Mouse (Mus musculus) kidney, embryonic 14.5 days (tissue): ENCODE results near the gene Gnpat. TPM values are rescaled to one million over a fixed set of nuclear protein-coding genes. Genes with fewer than 3 reads are reported as not detected.
A peak's percentile ranks its signal among the peaks of the same experiment; 100 is the strongest.

Experiments used
- ATAC-seq: fragments of 200-750 bp; cut with Nextera tagmentation; 2 replicates; pipeline ENCODE4 v1.8.0; 2017; ENCODE audit warnings: moderate number of reproducible peaks, mild to moderate bottlenecking, moderate TSS enrichment, moderate library complexity; ENCODE audit not compliant: low FRiP score, low TSS enrichment
- H3K27ac ChIP-seq: fragments of 300-500 bp; sonication (generic); 2 replicates; pipeline ENCODE4 v1.5.1; 2014; ENCODE audit warnings: low read depth, mild to moderate bottlenecking, low read length, moderate library complexity, mixed read lengths
- H3K27me3 ChIP-seq: fragments of 300-500 bp; sonication (generic); 2 replicates; pipeline ENCODE4 v1.6.1; 2014; ENCODE audit warnings: mild to moderate bottlenecking, low read length; ENCODE audit not compliant: control insufficient read depth, insufficient read depth
- H3K36me3 ChIP-seq: fragments of 300-500 bp; sonication (generic); 2 replicates; pipeline ENCODE4 v1.6.1; 2014; ENCODE audit warnings: low read length, mixed read lengths; ENCODE audit not compliant: control insufficient read depth, insufficient read depth
- H3K4me1 ChIP-seq: fragments of 300-500 bp; sonication (generic); 2 replicates; pipeline ENCODE4 v1.6.1; 2014; ENCODE audit warnings: low read length, mixed read lengths; ENCODE audit not compliant: control insufficient read depth, insufficient read depth
- H3K4me2 ChIP-seq: fragments of 300-500 bp; sonication (generic); replicated peaks from 2 replicates; pipeline ENCODE4 v1.6.1; 2014; ENCODE audit warnings: low read depth, mild to moderate bottlenecking, low read length
- H3K4me3 ChIP-seq: fragments of 300-500 bp; sonication (generic); 2 replicates; pipeline ENCODE4 v1.5.1; 2014; ENCODE audit warnings: mild to moderate bottlenecking, low read length
- H3K9ac ChIP-seq: fragments of 300-500 bp; sonication (generic); 2 replicates; pipeline ENCODE4 v1.6.1; 2014; ENCODE audit warnings: low read depth, mild to moderate bottlenecking, low read length, moderate library complexity
- H3K9me3 ChIP-seq: fragments of 300-500 bp; sonication (generic); 2 replicates; pipeline ENCODE4 v1.6.1; 2016; ENCODE audit warnings: low read length; ENCODE audit not compliant: control insufficient read depth
- WGBS: fragments of 180-500 bp; shearing (Covaris S2); extraction: QIAGEN DNeasy Blood & Tissue Kit; methylation state at CpG from one replicate; pipeline ENCODE4 v1.1.7; 2014; 5-methylcytosine and 5-hydroxymethylcytosine counted together
- polyA plus RNA-seq: library from polyadenylated mRNA; unstranded; fragments of >200 nt; fragmentation: Nextera tagmentation; extraction: Ambion mirVana; gene quantifications from 2 replicates; pipeline ENCODE4 v1.2.1, GENCODE M21; 2014

Gene Gnpat
- polyA plus RNA-seq, 1 experiment from 2014 or later = 122 TPM

DNA sequence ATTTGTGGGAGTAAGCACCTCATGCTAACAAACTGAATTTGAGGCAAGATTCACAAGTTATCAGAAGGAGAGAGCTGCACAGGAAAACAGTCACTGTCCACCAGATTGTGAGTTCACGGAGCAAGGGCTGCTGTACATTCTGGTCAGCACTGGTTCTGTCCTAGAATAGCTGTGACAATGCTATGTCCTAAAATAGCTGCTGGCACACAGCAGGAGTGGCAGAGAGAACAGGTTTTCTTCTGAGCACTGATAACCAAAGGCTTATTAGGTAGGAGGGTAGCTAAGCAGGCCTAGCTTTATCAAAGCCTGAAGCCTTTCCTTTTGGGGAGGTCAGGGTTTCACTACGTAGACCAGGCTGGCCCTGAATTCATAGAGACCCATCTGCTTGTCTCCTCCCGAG, 2.6 kb upstream of the Gnpat start:
- Histone ChIP-seq H3K4me2 (no peak overlapping the region), H3K9ac (no peak overlapping the region), H3K4me1 (peaks cover 6% of the 10 kb centered on the region; the same call in 1 of the 2 replicates), H3K27ac (no peak overlapping the region), H3K9me3 (peaks cover 23% of the 10 kb centered on the region), H3K27me3 (no peaks in the 10 kb centered on the region), H3K36me3 (peaks cover 53% of the 10 kb centered on the region), H3K4me3 (no peak overlapping the region)
- WGBS = 98% methylated on average over 3 of the region's 3 CpGs
- no peak for ATAC-seq

DNA sequence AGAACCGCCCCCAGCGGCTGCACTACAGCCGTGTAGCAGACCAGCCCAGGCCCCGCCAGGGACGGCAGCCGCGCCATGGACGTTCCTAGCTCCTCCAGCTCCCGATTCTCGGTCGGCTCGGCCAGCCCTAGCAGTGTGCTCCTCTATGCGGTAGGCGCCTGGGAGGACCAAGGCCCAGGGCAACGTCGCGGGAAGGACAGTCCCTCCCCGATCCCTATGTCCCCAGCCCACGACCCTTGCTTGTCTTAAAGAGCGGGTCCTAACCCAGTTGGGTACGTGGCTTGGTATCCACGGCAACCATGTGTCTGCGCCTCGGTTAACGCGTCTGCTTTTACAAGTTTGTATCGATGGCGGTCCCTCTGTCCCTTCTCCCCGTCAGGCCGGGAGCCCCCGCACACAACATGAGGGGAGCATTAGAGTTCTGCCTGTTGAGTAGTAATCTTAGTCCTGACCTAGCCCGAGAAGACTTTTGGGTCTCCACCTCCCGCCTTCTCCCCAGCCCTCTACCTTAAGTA, 387 bp downstream of the Gnpat start:
- ATAC-seq = no peak; the same call in 1 of the 2 replicates
- H3K4me3 ChIP-seq = peak overlapping the region; percentile 93
- H3K36me3 ChIP-seq = peaks cover 23% of the 10 kb centered on the region
- under 1% methylated on average over 32 of the region's 33 CpGs for WGBS
- H3K4me2 ChIP-seq = peak overlapping the region; percentile 83
- H3K27me3 ChIP-seq = no peaks in the 10 kb centered on the region
- no peaks in the 10 kb centered on the region for H3K9me3 ChIP-seq
- peak overlapping the region; percentile 98 for H3K9ac ChIP-seq
- peaks cover 8% of the 10 kb centered on the region; the same call in 1 of the 2 replicates for H3K4me1 ChIP-seq
- H3K27ac ChIP-seq = peak overlapping the region; percentile 92

DNA sequence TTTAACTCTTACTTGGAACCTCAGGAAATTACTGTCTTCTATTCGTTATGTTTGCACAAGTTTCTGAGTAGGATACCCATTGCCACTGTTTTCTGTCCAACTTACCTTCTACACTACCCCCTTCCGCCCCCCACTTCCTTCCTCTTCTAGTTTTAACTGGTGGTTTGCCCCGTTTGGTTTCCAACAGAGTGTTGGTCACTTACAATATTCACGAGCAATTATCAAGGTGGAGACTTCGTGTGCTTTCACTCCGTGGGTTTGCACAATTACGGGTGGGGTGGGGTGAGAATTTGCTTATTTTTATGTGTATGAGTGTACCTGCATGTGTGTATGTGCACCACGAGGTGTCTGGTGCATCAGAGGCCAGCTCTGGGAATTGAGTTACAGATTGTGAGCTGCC, 896 bp downstream of the Gnpat start:
- Histone ChIP-seq H3K9me3 (no peaks in the 10 kb centered on the region), H3K9ac (peak overlapping the region; percentile 98), H3K27ac (peak overlapping the region; percentile 92; the same call in 1 of the 2 replicates), H3K4me2 (peak overlapping the region; percentile 83), H3K4me1 (peaks cover 9% of the 10 kb centered on the region; the same call in 1 of the 2 replicates), H3K4me3 (peak overlapping the region; percentile 93), H3K36me3 (peaks cover 18% of the 10 kb centered on the region), H3K27me3 (no peaks in the 10 kb centered on the region)
- 12% methylated on average over 8 of the region's 8 CpGs for WGBS
- ATAC-seq = no peak

- no peak overlapping the region for H3K27ac ChIP-seq
- no peak overlapping the region for H3K4me3 ChIP-seq
- no peaks in the 10 kb centered on the region for H3K27me3 ChIP-seq
- H3K4me2 ChIP-seq = no peak overlapping the region
- H3K9ac ChIP-seq = no peak overlapping the region
- no peak for ATAC-seq
- H3K9me3 ChIP-seq = no peaks in the 10 kb centered on the region
- H3K4me1 ChIP-seq = peaks cover 9% of the 10 kb centered on the region; the same call in 1 of the 2 replicates
- 67% methylated on average over 3 of the region's 3 CpGs for WGBS
- peaks cover 8% of the 10 kb centered on the region for H3K36me3 ChIP-seq
These were observed 3.8 kb downstream of the Gnpat start for GRCm38 (mm10) chr8:124866669-124867068.

DNA sequence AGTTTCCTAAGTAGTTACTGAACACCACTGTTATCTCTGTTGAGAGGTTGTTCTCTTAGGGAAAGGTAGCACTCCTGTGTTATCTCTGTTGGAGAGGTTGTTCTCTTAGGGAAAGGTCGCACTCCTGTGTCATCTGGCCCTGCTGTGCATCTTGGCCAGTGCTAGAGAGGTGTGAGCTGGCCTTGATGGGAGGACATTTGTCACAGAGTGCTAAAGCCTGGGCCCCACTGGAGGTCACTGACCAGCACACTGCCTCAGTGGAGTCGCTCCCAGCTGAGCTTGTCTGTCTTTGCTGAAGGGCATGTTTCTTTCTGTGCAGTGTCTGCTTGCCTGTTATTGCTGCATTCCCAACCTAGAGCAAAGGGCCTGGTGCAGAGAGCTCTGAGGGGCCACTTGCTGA, 4.3 kb downstream of the Gnpat start:
- 19% methylated on average over 2 of the region's 2 CpGs for WGBS
- no peaks in the 10 kb centered on the region for H3K9me3 ChIP-seq
- peaks cover 9% of the 10 kb centered on the region; the same call in 1 of the 2 replicates for H3K4me1 ChIP-seq
- no peak overlapping the region for H3K4me3 ChIP-seq
- H3K27me3 ChIP-seq = no peaks in the 10 kb centered on the region
- no peak overlapping the region for H3K4me2 ChIP-seq
- H3K9ac ChIP-seq = no peak overlapping the region
- ATAC-seq = no peak
- peaks cover 13% of the 10 kb centered on the region for H3K36me3 ChIP-seq
- H3K27ac ChIP-seq = no peak overlapping the region

DNA sequence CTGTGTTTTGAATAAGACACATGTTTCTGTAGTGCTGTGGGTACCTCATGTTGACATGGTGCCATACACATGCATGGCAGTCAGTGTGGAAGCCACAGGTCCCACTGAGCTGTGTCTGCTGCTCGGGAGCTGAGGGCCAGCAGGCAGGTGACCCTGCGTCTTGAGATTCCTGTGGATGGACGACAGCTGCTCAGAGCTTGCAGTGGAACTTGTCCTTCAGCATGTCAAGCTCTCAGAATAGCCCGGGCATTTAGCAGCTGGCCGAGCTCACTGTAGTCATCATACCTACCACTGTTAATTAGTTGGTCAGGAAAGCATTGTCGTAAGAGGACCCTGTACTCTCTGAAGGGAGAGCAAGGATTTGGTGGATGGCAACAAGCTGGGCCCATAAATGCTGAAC, 6.9 kb downstream of the Gnpat start:
- H3K4me2 ChIP-seq = no peak overlapping the region
- no peak overlapping the region for H3K27ac ChIP-seq
- H3K9me3 ChIP-seq = no peaks in the 10 kb centered on the region
- no peak for ATAC-seq
- H3K36me3 ChIP-seq = peaks cover 37% of the 10 kb centered on the region
- H3K27me3 ChIP-seq = no peaks in the 10 kb centered on the region
- H3K9ac ChIP-seq = no peak overlapping the region
- 0 out of 2 replicates have a peak, but pooled peaks cover 3% of the 10 kb centered on the region for H3K4me1 ChIP-seq
- no peak overlapping the region for H3K4me3 ChIP-seq
- WGBS = 60% methylated on average over 6 of the region's 6 CpGs

- Histone ChIP-seq H3K36me3 (peaks cover 51% of the 10 kb centered on the region), H3K9me3 (no peaks in the 10 kb centered on the region), H3K4me1 (0 out of 2 replicates have a peak, but pooled peaks cover 3% of the 10 kb centered on the region), H3K4me3 (no peak overlapping the region), H3K27ac (no peak overlapping the region), H3K4me2 (no peak overlapping the region), H3K27me3 (no peaks in the 10 kb centered on the region), H3K9ac (no peak overlapping the region)
- no peak for ATAC-seq
- WGBS = 96% methylated on average over 7 of the region's 7 CpGs
These were observed 8.6 kb downstream of the Gnpat start for GRCm38 (mm10) chr8:124871474-124871873.

GRCm38 (mm10) chr8:124872081-124872480, 9.2 kb downstream of the Gnpat start:
- Histone ChIP-seq H3K4me3 (no peak overlapping the region), H3K4me1 (0 out of 2 replicates have a peak, but pooled peaks cover 3% of the 10 kb centered on the region), H3K4me2 (no peak overlapping the region), H3K27ac (no peak overlapping the region), H3K9me3 (no peaks in the 10 kb centered on the region), H3K36me3 (peaks cover 57% of the 10 kb centered on the region), H3K27me3 (no peaks in the 10 kb centered on the region), H3K9ac (no peak overlapping the region)
- WGBS = 93% methylated on average over 7 of the region's 7 CpGs
- ATAC-seq = no peak

GRCm38 (mm10) chr8:124872690-124873089, 9.9 kb downstream of the Gnpat start:
- no peak for ATAC-seq
- no peak overlapping the region for H3K9ac ChIP-seq
- H3K36me3 ChIP-seq = peaks cover 62% of the 10 kb centered on the region
- H3K27ac ChIP-seq = no peak overlapping the region
- WGBS = 90% methylated on average over 5 of the region's 5 CpGs
- 0 out of 2 replicates have a peak, but pooled peaks cover 3% of the 10 kb centered on the region for H3K4me1 ChIP-seq
- H3K9me3 ChIP-seq = no peaks in the 10 kb centered on the region
- H3K4me2 ChIP-seq = no peak overlapping the region
- no peak overlapping the region for H3K4me3 ChIP-seq
- H3K27me3 ChIP-seq = no peaks in the 10 kb centered on the region
